Mouse (Mus musculus) adrenal gland, adult 18-20 months (tissue): Measurements from ENCODE around the gene Zfp273. TPM values are rescaled to one million over a fixed set of nuclear protein-coding genes. Genes with fewer than 3 reads are reported as not detected.
"Not testable (repeated sequence)": the region's sequence is repeated elsewhere in the genome, so short reads cannot be mapped to it uniquely, and the experiment has no call there.

Source experiments
- DNase-seq, 2 experiments: peaks; one replicate each; pipeline ENCODE4 v3.0.0; 2021 to 2022; ENCODE audit warnings: low spot score in 2 of 2
- total RNA-seq, 2 experiments: library from RNA; stranded (reverse); gene quantifications; 1 replicate in 1 of 2; 2 replicates in 1 of 2; pipeline ENCODE4 v1.2.3; 2021

Zfp273 gene
- total RNA-seq, 2 experiments from 2014 or later = 3.5 to 4.2 TPM

DNA sequence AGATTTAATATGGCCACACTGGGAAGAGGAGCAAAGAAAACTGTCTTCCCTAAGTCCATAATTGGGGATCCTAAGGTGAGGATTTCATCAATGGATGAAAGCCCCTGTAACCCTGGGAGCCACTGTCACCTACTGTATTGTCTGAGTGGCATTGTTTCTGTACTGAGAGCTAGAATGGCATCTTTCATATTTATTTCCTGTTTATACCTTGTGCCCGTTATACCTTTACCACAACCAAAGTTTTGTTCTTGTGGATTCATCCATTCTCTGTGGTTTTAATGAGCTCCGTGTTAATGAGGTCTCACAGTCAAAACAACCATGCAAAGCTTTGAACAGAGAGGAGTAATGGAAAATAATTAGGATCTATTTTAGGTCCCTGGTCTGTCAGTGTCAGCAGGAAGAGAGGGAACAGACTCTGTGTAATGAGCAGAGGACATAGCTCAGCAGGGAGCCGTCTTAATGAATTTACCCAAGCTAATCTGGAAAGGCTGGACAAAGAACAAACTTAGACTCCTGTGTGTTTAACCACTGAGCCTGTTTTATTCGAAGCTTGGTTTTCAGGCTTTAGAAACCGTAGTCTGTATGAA lies 51.3 kb downstream of the Zfp273 start:
- DNase-seq = no peak

DNA sequence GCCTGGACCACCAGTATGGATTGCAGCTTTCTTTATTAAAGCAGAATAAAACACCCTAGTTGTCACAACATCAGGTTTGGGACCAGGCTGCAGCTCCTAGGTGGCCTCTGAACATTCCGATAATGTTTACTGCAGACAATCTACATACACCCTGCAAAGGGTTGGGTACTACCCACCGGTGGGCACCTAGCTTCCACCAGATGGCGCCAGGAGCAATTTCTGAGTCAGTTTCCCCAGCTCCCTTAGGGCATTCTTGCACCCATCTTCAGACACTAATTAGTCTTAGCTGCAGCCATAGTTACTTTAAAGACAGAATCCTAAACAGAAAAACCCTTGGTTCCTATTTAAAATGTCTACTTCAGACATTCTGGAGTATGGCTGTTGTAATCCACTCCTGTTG lies 54.4 kb downstream of the Zfp273 start:
- DNase-seq = peak in 1 of 2 experiments; percentile 28

DNA sequence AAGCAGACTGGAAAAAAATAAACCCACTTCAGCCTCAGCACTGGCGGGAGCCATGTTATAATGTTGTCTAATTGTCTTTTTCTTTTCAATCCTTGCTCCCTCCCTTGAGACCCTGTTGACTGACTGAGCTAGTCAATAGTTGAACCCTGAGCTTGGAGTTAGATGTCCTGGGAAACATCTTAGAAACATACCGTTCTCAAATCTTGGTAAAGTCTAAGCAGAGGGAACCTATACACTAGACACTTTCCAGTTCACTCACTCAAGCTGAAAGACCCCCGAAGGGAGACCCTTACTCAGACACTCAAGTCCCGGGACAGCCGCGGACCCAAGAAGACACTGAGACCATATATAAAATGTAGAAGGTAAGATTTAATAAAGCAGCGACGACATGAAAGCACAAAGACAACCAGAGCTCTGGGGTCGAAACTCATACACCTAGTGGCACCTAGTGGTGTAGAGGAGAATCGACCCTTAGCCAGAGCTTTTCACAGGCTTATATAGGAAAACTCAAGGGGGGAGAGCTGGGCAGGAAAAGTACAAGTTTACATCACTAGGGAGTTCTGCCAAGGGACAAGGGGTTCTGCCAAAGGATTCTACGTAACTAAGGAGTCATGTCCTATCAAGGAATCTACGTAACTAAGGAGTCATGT lies 62.6 kb downstream of the Zfp273 start:
- not testable (repeated sequence) for DNase-seq

Other genes starting within 250 kb of the Zfp273 start
- gene Zfp729b, start 204.0 kb upstream of the Zfp273 start, total RNA-seq = 1 to 10 TPM; 6.7 to 7.0 TPM
- not detected for gene Gm49345, start 176.0 kb upstream of the Zfp273 start, total RNA-seq
- gene Zfp729a, start 175.9 kb upstream of the Zfp273 start, total RNA-seq = 1 to 10 TPM; 5.2 to 7.4 TPM
- 1 to 10 TPM; 7.9 to 8.1 TPM for gene Zfp738, start 126.7 kb upstream of the Zfp273 start, total RNA-seq
- gene Zfp65, start 84.6 kb upstream of the Zfp273 start, total RNA-seq = 10 to 100 TPM; 12.2 to 12.7 TPM
- 1 to 10 TPM; 4.0 to 5.3 TPM for gene Zfp85, start 58.5 kb upstream of the Zfp273 start, total RNA-seq
- 1 to 10 TPM; 1.8 to 2.5 TPM for gene Zfp493, start 34.0 kb upstream of the Zfp273 start, total RNA-seq
- gene Gm10037, start 17.4 kb downstream of the Zfp273 start, total RNA-seq = 1 to 10 TPM; 2.0 to 2.8 TPM
- gene BC048507, start 49.6 kb downstream of the Zfp273 start, total RNA-seq = not detected